10 mouse cellular contexts compared by ENCODE assay signal in genomic region chr16:28140972-28141371, GRCm38 (mm10).
DNase-seq lines count a peak whose midpoint lies in the region; ATAC-seq and TF ChIP-seq lines count a peak whose summit lies in the region.
"Had no signal": no experiment of that assay in that cellular context is flagged by ENCODE, and none has a peak within 500 bp of the region (broad histone marks: within the 10 kb centered on the region; RNA-seq: fewer than 3 reads in every experiment).

No protein-coding gene starts in this region.

- TF ChIP-seq POLR2A in cortical plate, adult 2 months (IDR thresholded peaks at IDR 0.05; ENCODE audit: extremely low read depth, insufficient read depth, low read length) = no peak

- H3K4me3 ChIP-seq in forebrain, postnatal 0 days (ENCODE audit: low read depth, low read length) = no peak overlapping the region
- no peak overlapping the region for H3K4me3 ChIP-seq in forebrain, embryonic 16.5 days (replicated peaks; ENCODE audit: low read length)
- no peak overlapping the region for H3K4me3 ChIP-seq in liver, postnatal 0 days (ENCODE audit: low read depth, low read length)
- H3K4me3 ChIP-seq in liver, embryonic 11.5 days (ENCODE audit: low read depth, low read length) = no peak overlapping the region
- H3K4me3 ChIP-seq in ES-E14 (ENCODE audit: insufficient read depth in 1 of 2, low read depth in 1 of 2, low read length in 2 of 2, poor library complexity in 1 of 2, severe bottlenecking in 1 of 2) = no peak overlapping the region
- H3K4me3 ChIP-seq in cortical plate, adult 2 months (ENCODE audit: insufficient read depth, low read length) = no peak overlapping the region

- ATAC-seq in forebrain, postnatal 0 days = no peak
- no peak for ATAC-seq in forebrain, embryonic 16.5 days
- ATAC-seq in liver, postnatal 0 days = no peak
- no peak for ATAC-seq in liver, embryonic 11.5 days (replicated peaks; ENCODE audit: low FRiP score)
- ATAC-seq in erythroid progenitor cell, adult 5-6 weeks (replicated peaks; ENCODE audit: low FRiP score, poor library complexity, severe bottlenecking) = no peak
- ATAC-seq: CD4-positive, CD25-positive, alpha-beta regulatory T cell, adult 4 months had no signal

- no peak for DNase-seq in forebrain, postnatal 0 days
- DNase-seq in liver, postnatal 0 days = no peak
- no peak for DNase-seq in liver, embryonic 11.5 days (ENCODE audit: low spot score)
- peak; percentile 2 for DNase-seq in ES-E14 (ENCODE audit: low read depth, low spot score)
- no peak for DNase-seq in layer of hippocampus, adult 9-11 months
- DNase-seq: thymus, adult 18-20 months had no signal

- H3K36me3 ChIP-seq in forebrain, postnatal 0 days (ENCODE audit: insufficient read depth) = no peaks in the 10 kb centered on the region
- no peaks in the 10 kb centered on the region for H3K36me3 ChIP-seq in forebrain, embryonic 16.5 days (ENCODE audit: control insufficient read depth, insufficient read depth)
- H3K36me3 ChIP-seq in liver, postnatal 0 days (replicated peaks; ENCODE audit: insufficient read depth, low read length) = no peaks in the 10 kb centered on the region
- H3K36me3 ChIP-seq in liver, embryonic 11.5 days (ENCODE audit: control insufficient read depth, insufficient read depth, low read length) = no peaks in the 10 kb centered on the region
- no peaks in the 10 kb centered on the region for H3K36me3 ChIP-seq in ES-E14 (ENCODE audit: control insufficient read depth, insufficient read depth, low read length, poor library complexity, severe bottlenecking)

- no peaks in the 10 kb centered on the region for H3K4me1 ChIP-seq in forebrain, postnatal 0 days (ENCODE audit: insufficient read depth)
- no peaks in the 10 kb centered on the region for H3K4me1 ChIP-seq in forebrain, embryonic 16.5 days (replicated peaks; ENCODE audit: control insufficient read depth, insufficient read depth, low read length)
- no peaks in the 10 kb centered on the region for H3K4me1 ChIP-seq in liver, postnatal 0 days (ENCODE audit: insufficient read depth)
- H3K4me1 ChIP-seq in liver, embryonic 11.5 days (replicated peaks; ENCODE audit: control insufficient read depth, insufficient read depth, low read length) = no peaks in the 10 kb centered on the region
- H3K4me1 ChIP-seq in ES-E14 (ENCODE audit: control insufficient read depth in 2 of 2, insufficient read depth in 2 of 2, low read length in 2 of 2, poor library complexity in 1 of 2) = no peaks in the 10 kb centered on the region
- no peaks in the 10 kb centered on the region for H3K4me1 ChIP-seq in cortical plate, adult 2 months (ENCODE audit: control insufficient read depth, insufficient read depth, low read length)

- TF ChIP-seq EP300 in liver, postnatal 0 days (IDR thresholded peaks at IDR 0.05; ENCODE audit: low read depth) = no peak

- no peak overlapping the region for H3K27ac ChIP-seq in forebrain, postnatal 0 days (ENCODE audit: low read depth, low read length)
- H3K27ac ChIP-seq in forebrain, embryonic 16.5 days (ENCODE audit: low read length) = no peak overlapping the region
- H3K27ac ChIP-seq in liver, postnatal 0 days (ENCODE audit: low read depth) = no peak overlapping the region
- no peak overlapping the region for H3K27ac ChIP-seq in liver, embryonic 11.5 days (ENCODE audit: low read depth, low read length)
- no peak overlapping the region for H3K27ac ChIP-seq in ES-E14 (ENCODE audit: insufficient read depth, low read depth, low read length, poor library complexity, severe bottlenecking)
- H3K27ac ChIP-seq in cortical plate, adult 2 months (ENCODE audit: insufficient read depth, low read length) = no peak overlapping the region

- in situ Hi-C loops in ES-E14 (cut with MboI; ENCODE audit: low sequenced_read_pairs in 2 of 2, unreplicated experiment in 2 of 2) = no loop called here

- H3K4me2 ChIP-seq in forebrain, postnatal 0 days (ENCODE audit: low read depth) = no peak overlapping the region
- H3K4me2 ChIP-seq in forebrain, embryonic 16.5 days (ENCODE audit: low read length) = no peak overlapping the region
- no peak overlapping the region for H3K4me2 ChIP-seq in liver, postnatal 0 days (ENCODE audit: low read depth, low read length)
- no peak overlapping the region for H3K4me2 ChIP-seq in liver, embryonic 11.5 days

- no peaks in the 10 kb centered on the region for H3K27me3 ChIP-seq in forebrain, postnatal 0 days (ENCODE audit: insufficient read depth, low read length)
- H3K27me3 ChIP-seq in forebrain, embryonic 16.5 days (replicated peaks; ENCODE audit: control insufficient read depth, insufficient read depth, low read length) = no peaks in the 10 kb centered on the region
- H3K27me3 ChIP-seq in liver, postnatal 0 days (ENCODE audit: insufficient read depth, low read length) = no peaks in the 10 kb centered on the region
- H3K27me3 ChIP-seq in liver, embryonic 11.5 days (replicated peaks; ENCODE audit: control insufficient read depth, insufficient read depth, low read length) = no peaks in the 10 kb centered on the region

- peak; percentile 40 for TF ChIP-seq CTCF in forebrain, postnatal 0 days (IDR thresholded peaks at IDR 0.05; ENCODE audit: low read depth)
- TF ChIP-seq CTCF in liver, postnatal 0 days (IDR thresholded peaks at IDR 0.05; ENCODE audit: low read depth) = peak; percentile 26; the same call in 1 of the 2 replicates
- TF ChIP-seq CTCF in cortical plate, adult 2 months (IDR thresholded peaks at IDR 0.05; ENCODE audit: extremely low read depth, insufficient read depth, low read length) = peak; percentile 12; the same call in 1 of the 2 replicates

- no peak overlapping the region for H3K9ac ChIP-seq in forebrain, postnatal 0 days
- no peak overlapping the region for H3K9ac ChIP-seq in forebrain, embryonic 16.5 days (replicated peaks; ENCODE audit: low read depth, low read length)
- no peak overlapping the region for H3K9ac ChIP-seq in liver, postnatal 0 days (replicated peaks)
- no peak overlapping the region for H3K9ac ChIP-seq in liver, embryonic 11.5 days (ENCODE audit: low read depth, low read length)
- no peak overlapping the region for H3K9ac ChIP-seq in ES-E14 (ENCODE audit: insufficient read depth, low read depth, low read length, poor library complexity, severe bottlenecking)

- no peaks in the 10 kb centered on the region for H3K9me3 ChIP-seq in forebrain, postnatal 0 days (ENCODE audit: low read length)
- no peaks in the 10 kb centered on the region for H3K9me3 ChIP-seq in forebrain, embryonic 16.5 days (ENCODE audit: control insufficient read depth, low read length)
- no peaks in the 10 kb centered on the region for H3K9me3 ChIP-seq in liver, postnatal 0 days (ENCODE audit: low read length)
- H3K9me3 ChIP-seq in liver, embryonic 11.5 days (ENCODE audit: control insufficient read depth, low read length) = no peaks in the 10 kb centered on the region
- no peaks in the 10 kb centered on the region for H3K9me3 ChIP-seq in ES-E14 (ENCODE audit: control insufficient read depth, insufficient read depth, low read depth, low read length)

- 85% methylated on average over 3 of the region's 3 CpGs for WGBS in forebrain, postnatal 0 days
- 86% methylated on average over 3 of the region's 3 CpGs for WGBS in forebrain, embryonic 16.5 days
- 66% methylated on average over 3 of the region's 3 CpGs for WGBS in liver, postnatal 0 days (ENCODE audit: insufficient replicate concordance)
- WGBS in liver, embryonic 11.5 days = 75% methylated on average over 3 of the region's 3 CpGs

TF ChIP-seq in ES-E14, 5 proteins besides CTCF, POLR2A, EP300 and RAD21:
- TF ChIP-seq HCFC1 (IDR thresholded peaks at IDR 0.05; ENCODE audit: borderline replicate concordance, insufficient read depth, low read length) = no peak
- TF ChIP-seq ZC3H11A (IDR thresholded peaks at IDR 0.05; ENCODE audit: borderline replicate concordance, low read depth, low read length) = no peak
- TF ChIP-seq ZNF384 (IDR thresholded peaks at IDR 0.05; ENCODE audit: low read depth, low read length) = no peak
- no peak for TF ChIP-seq CHD2 (IDR thresholded peaks at IDR 0.05; ENCODE audit: low read depth, low read length)
- no peak for TF ChIP-seq MAFK (IDR thresholded peaks at IDR 0.05; ENCODE audit: insufficient read depth, low read depth, low read length)
